Mouse (Mus musculus): ENCODE data around the gene Hgfac. TPM values are rescaled to one million over a fixed set of nuclear protein-coding genes. Genes with fewer than 3 reads are reported as not detected.

Hgfac gene
- polyA plus RNA-seq, 1 experiment, result 9.1 TPM

GRCm38 (mm10) chr5:35035795-35036194 lies 5.5 kb upstream of the Hgfac start:
- Histone ChIP-seq H3K36me3 (ENCODE audit: control insufficient read depth, insufficient read depth, low read length) (no peaks in the 10 kb centered on the region), H3K27ac (ENCODE audit: insufficient read depth, low read length) (no peak overlapping the region), H3K4me1 (ENCODE audit: control insufficient read depth, insufficient read depth, insufficient read length) (peaks cover 4% of the 10 kb centered on the region; the same call in 1 of the 2 replicates), H3K27me3 (ENCODE audit: control insufficient read depth, insufficient read depth, low read length) (no peaks in the 10 kb centered on the region), H3K4me3 (ENCODE audit: extremely low read depth, insufficient read depth, insufficient read length) (no peak overlapping the region)
- 54% methylated on average over 4 of the region's 4 CpGs for WGBS
- no peak for DNase-seq (ENCODE audit: low read depth in 1 of 2, low spot score in 2 of 2)
- TF ChIP-seq CTCF (IDR thresholded peaks at IDR 0.05; ENCODE audit: extremely low read depth, insufficient read depth, insufficient read length, insufficient replicate concordance), result no peak
- TF ChIP-seq POLR2A (IDR thresholded peaks at IDR 0.05; ENCODE audit: low read depth, low read length), result no peak

DNA sequence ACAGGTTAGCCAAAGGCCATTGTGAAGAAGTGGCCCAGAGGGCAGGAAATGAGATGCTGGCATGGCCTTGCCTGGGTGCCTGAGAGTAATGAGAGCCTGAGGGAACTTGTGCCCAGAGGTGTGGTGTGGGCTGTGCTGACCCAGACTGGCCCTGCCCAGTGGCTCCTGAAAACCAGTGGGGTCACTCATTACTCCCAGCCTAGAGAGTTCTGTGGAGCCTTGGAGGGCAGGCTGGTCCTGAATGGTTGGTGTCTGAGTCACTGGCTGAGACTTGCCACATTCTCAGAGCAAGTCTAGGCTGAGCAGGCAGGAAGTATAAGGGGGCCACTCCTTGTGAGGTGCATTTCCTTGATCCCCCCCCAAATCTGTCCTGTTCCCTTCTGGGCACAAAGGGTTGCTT lies 3.9 kb upstream of the Hgfac start:
- no peaks in the 10 kb centered on the region for H3K27me3 ChIP-seq (ENCODE audit: control insufficient read depth, insufficient read depth, low read length)
- H3K27ac ChIP-seq (ENCODE audit: insufficient read depth, low read length), result no peak overlapping the region
- no peak for DNase-seq (ENCODE audit: low read depth in 1 of 2, low spot score in 2 of 2)
- H3K36me3 ChIP-seq (ENCODE audit: control insufficient read depth, insufficient read depth, low read length), result no peaks in the 10 kb centered on the region
- peaks cover 4% of the 10 kb centered on the region; the same call in 1 of the 2 replicates for H3K4me1 ChIP-seq (ENCODE audit: control insufficient read depth, insufficient read depth, insufficient read length)
- TF ChIP-seq CTCF (IDR thresholded peaks at IDR 0.05; ENCODE audit: extremely low read depth, insufficient read depth, insufficient read length, insufficient replicate concordance) (no peak), POLR2A (IDR thresholded peaks at IDR 0.05; ENCODE audit: low read depth, low read length) (no peak)
- no peak overlapping the region for H3K4me3 ChIP-seq (ENCODE audit: extremely low read depth, insufficient read depth, insufficient read length)

GRCm38 (mm10) chr5:35042431-35043109 lies 1.3 kb downstream of the Hgfac start:
- H3K27ac ChIP-seq (ENCODE audit: insufficient read depth, low read length), result no peak overlapping the region
- TF ChIP-seq CTCF (IDR thresholded peaks at IDR 0.05; ENCODE audit: extremely low read depth, insufficient read depth, insufficient read length, insufficient replicate concordance) (no peak), POLR2A (IDR thresholded peaks at IDR 0.05; ENCODE audit: low read depth, low read length) (no peak)
- H3K27me3 ChIP-seq (ENCODE audit: control insufficient read depth, insufficient read depth, low read length), result no peaks in the 10 kb centered on the region
- H3K36me3 ChIP-seq (ENCODE audit: control insufficient read depth, insufficient read depth, low read length), result no peaks in the 10 kb centered on the region
- 6% methylated on average over 10 of the region's 10 CpGs for WGBS
- H3K4me3 ChIP-seq (ENCODE audit: extremely low read depth, insufficient read depth, insufficient read length), result no peak overlapping the region; the same call in 1 of the 2 replicates
- DNase-seq (ENCODE audit: low read depth in 1 of 2, low spot score in 2 of 2), result peak in 1 of 2 experiments; percentile 24
- H3K4me1 ChIP-seq (ENCODE audit: control insufficient read depth, insufficient read depth, insufficient read length), result no peaks in the 10 kb centered on the region; the same call in 1 of the 2 replicates

DNA sequence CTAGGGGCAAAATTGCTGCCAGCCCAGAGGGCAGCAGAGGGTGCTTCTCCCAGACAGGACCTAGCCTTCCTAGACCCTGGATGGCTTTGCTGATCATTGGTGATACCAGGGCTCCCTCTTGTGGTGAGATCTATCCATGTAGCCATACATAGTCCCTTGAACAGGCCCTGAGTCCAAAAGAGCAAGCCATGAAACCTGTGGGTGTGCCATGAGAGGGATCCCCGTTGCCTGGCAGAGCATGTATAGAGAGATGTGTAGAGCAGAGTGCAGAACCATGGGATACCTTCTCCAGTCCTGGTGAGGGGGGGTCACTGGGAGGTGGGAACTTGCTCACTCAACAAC lies 1.8 kb downstream of the Hgfac start:
- peak; percentile 48 to 60 for DNase-seq (ENCODE audit: low read depth in 1 of 2, low spot score in 2 of 2)
- TF ChIP-seq POLR2A (IDR thresholded peaks at IDR 0.05; ENCODE audit: low read depth, low read length) (no peak), CTCF (IDR thresholded peaks at IDR 0.05; ENCODE audit: extremely low read depth, insufficient read depth, insufficient read length, insufficient replicate concordance) (peak; percentile 68; the same call in 1 of the 2 replicates)
- no peak overlapping the region for H3K27ac ChIP-seq (ENCODE audit: insufficient read depth, low read length)

DNA sequence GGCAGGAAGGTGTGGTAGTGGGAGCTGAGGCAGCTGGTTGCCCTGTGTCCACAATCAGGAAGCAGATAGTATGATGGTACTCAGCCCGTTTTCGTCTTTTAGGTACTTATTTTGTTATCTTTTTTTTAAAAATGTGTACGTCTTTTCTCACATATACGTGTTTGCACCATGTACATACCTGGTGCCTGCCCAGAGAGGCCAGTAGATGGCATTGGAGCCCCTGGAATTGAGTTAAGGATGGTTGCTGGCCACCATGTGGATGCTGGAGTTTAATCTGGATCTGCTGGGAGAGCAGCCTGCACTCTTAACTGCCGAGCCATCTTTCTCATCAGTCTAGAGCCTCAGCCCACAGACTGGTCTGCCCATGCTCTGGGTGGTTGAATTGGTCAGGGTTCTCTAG lies 9.2 kb downstream of the Hgfac start:
- no peak for DNase-seq (ENCODE audit: low read depth in 1 of 2, low spot score in 2 of 2)
- Histone ChIP-seq H3K4me1 (ENCODE audit: control insufficient read depth, insufficient read depth, insufficient read length) (no peaks in the 10 kb centered on the region), H3K27me3 (ENCODE audit: control insufficient read depth, insufficient read depth, low read length) (no peaks in the 10 kb centered on the region), H3K27ac (ENCODE audit: insufficient read depth, low read length) (no peak overlapping the region), H3K4me3 (ENCODE audit: extremely low read depth, insufficient read depth, insufficient read length) (no peak overlapping the region), H3K36me3 (ENCODE audit: control insufficient read depth, insufficient read depth, low read length) (no peaks in the 10 kb centered on the region)
- 76% methylated on average over 5 of the region's 5 CpGs for WGBS
- TF ChIP-seq CTCF (IDR thresholded peaks at IDR 0.05; ENCODE audit: extremely low read depth, insufficient read depth, insufficient read length, insufficient replicate concordance) (no peak), POLR2A (IDR thresholded peaks at IDR 0.05; ENCODE audit: low read depth, low read length) (no peak)

More for the DNA sequence above, 1.8 kb downstream of the Hgfac start:
- no peaks in the 10 kb centered on the region for H3K36me3 ChIP-seq (ENCODE audit: control insufficient read depth, insufficient read depth, low read length)
- H3K4me3 ChIP-seq (ENCODE audit: extremely low read depth, insufficient read depth, insufficient read length), result no peak overlapping the region
- no peaks in the 10 kb centered on the region for H3K27me3 ChIP-seq (ENCODE audit: control insufficient read depth, insufficient read depth, low read length)
- 4% methylated on average over 1 of the region's 1 CpGs for WGBS
- no peaks in the 10 kb centered on the region for H3K4me1 ChIP-seq (ENCODE audit: control insufficient read depth, insufficient read depth, insufficient read length)

GRCm38 (mm10) chr5:35054628-35055027 lies 13.3 kb downstream of the Hgfac start:
- no peaks in the 10 kb centered on the region for H3K36me3 ChIP-seq (ENCODE audit: control insufficient read depth, insufficient read depth, low read length)
- H3K4me1 ChIP-seq (ENCODE audit: control insufficient read depth, insufficient read depth, insufficient read length), result no peaks in the 10 kb centered on the region
- H3K4me3 ChIP-seq (ENCODE audit: extremely low read depth, insufficient read depth, insufficient read length), result no peak overlapping the region
- DNase-seq (ENCODE audit: low read depth in 1 of 2, low spot score in 2 of 2), result no peak
- 83% methylated on average over 3 of the region's 3 CpGs for WGBS
- H3K27me3 ChIP-seq (ENCODE audit: control insufficient read depth, insufficient read depth, low read length), result peaks cover 4% of the 10 kb centered on the region
- H3K27ac ChIP-seq (ENCODE audit: insufficient read depth, low read length), result no peak overlapping the region
- TF ChIP-seq POLR2A (IDR thresholded peaks at IDR 0.05; ENCODE audit: low read depth, low read length), result no peak
- no peak for TF ChIP-seq CTCF (IDR thresholded peaks at IDR 0.05; ENCODE audit: extremely low read depth, insufficient read depth, insufficient read length, insufficient replicate concordance)

DNA sequence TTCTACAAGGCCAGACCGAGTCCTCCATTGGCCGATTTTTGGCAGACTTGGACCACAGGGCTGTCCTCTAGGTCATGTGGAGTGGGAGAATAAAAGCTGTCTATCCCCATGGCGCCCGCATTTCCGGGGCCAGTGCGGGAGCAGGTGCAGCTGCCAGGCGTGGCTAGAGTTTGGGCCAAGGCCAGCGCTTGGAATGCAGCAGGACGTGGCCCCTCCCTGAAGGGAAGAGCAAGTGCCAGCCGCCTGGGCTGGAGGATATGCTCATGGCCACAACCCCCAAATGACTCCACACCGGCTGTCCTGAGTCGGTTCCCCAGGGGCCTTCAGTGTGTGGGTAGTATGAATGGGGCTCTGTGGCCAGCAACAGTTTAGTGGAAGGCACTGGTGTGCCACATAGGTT lies 13.8 kb downstream of the Hgfac start:
- no peaks in the 10 kb centered on the region for H3K36me3 ChIP-seq (ENCODE audit: control insufficient read depth, insufficient read depth, low read length)
- H3K27me3 ChIP-seq (ENCODE audit: control insufficient read depth, insufficient read depth, low read length), result peaks cover 4% of the 10 kb centered on the region
- no peak overlapping the region for H3K4me3 ChIP-seq (ENCODE audit: extremely low read depth, insufficient read depth, insufficient read length)
- H3K4me1 ChIP-seq (ENCODE audit: control insufficient read depth, insufficient read depth, insufficient read length), result no peaks in the 10 kb centered on the region
- TF ChIP-seq POLR2A (IDR thresholded peaks at IDR 0.05; ENCODE audit: low read depth, low read length), result no peak
- TF ChIP-seq CTCF (IDR thresholded peaks at IDR 0.05; ENCODE audit: extremely low read depth, insufficient read depth, insufficient read length, insufficient replicate concordance), result no peak
- H3K27ac ChIP-seq (ENCODE audit: insufficient read depth, low read length), result no peak overlapping the region
- WGBS, result 67% methylated on average over 12 of the region's 12 CpGs
- DNase-seq (ENCODE audit: low read depth in 1 of 2, low spot score in 2 of 2), result no peak

All from spleen, adult 2 months (tissue).